Mouse (Mus musculus): Measurements from ENCODE around the gene Alg12.

GRCm38 (mm10) chr15:88761551-88761950 is 57.6 kb downstream of the Alg12 start:
- TF ChIP-seq POLR2A (IDR thresholded peaks at IDR 0.05; ENCODE audit: insufficient read depth, low read depth, low read length), result no peak
- no peak for TF ChIP-seq CTCF (IDR thresholded peaks at IDR 0.05; ENCODE audit: insufficient read depth, low read depth, low read length)

Data from olfactory bulb, adult 2 months (tissue).